Mouse (Mus musculus) limb, embryonic 12.5 days (tissue): ENCODE data around the gene Tacr2. TPM values are rescaled to one million over a fixed set of nuclear protein-coding genes. Genes with fewer than 3 reads are reported as not detected.

Experiments
- ATAC-seq: fragments of 200-750 bp; cut with Nextera tagmentation; 2 replicates; pipeline ENCODE4 v1.8.0; 2017; ENCODE audit warnings: low read depth, moderate TSS enrichment; ENCODE audit not compliant: insufficient number of reproducible peaks, insufficient read depth, low FRiP score, low TSS enrichment
- H3K27ac ChIP-seq: fragments of 300-500 bp; sonication (generic); 2 replicates; pipeline ENCODE4 v1.5.1; 2016; ENCODE audit warnings: mild to moderate bottlenecking, moderate library complexity
- H3K27me3 ChIP-seq: fragments of 300-500 bp; sonication (generic); 2 replicates; pipeline ENCODE4 v1.6.1; 2016; ENCODE audit warnings: mild to moderate bottlenecking, moderate library complexity
- H3K36me3 ChIP-seq: fragments of 300-500 bp; sonication (generic); 2 replicates; pipeline ENCODE4 v1.6.1; 2016; ENCODE audit warnings: mild to moderate bottlenecking, moderate library complexity
- H3K4me1 ChIP-seq: fragments of 300-500 bp; sonication (generic); replicated peaks from 2 replicates; pipeline ENCODE4 v1.6.1; 2016
- H3K4me2 ChIP-seq: fragments of 300-500 bp; sonication (generic); 2 replicates; pipeline ENCODE4 v1.6.1; 2016; ENCODE audit warnings: mild to moderate bottlenecking, moderate library complexity
- H3K4me3 ChIP-seq: fragments of 300-500 bp; sonication (generic); replicated peaks from 2 replicates; pipeline ENCODE4 v1.5.1; 2016; ENCODE audit warnings: mild to moderate bottlenecking
- H3K9ac ChIP-seq: fragments of 300-500 bp; sonication (generic); replicated peaks from 2 replicates; pipeline ENCODE4 v1.6.1; 2016; ENCODE audit warnings: mild to moderate bottlenecking, moderate library complexity
- H3K9me3 ChIP-seq: fragments of 300-500 bp; sonication (generic); 2 replicates; pipeline ENCODE4 v1.6.1; 2016; ENCODE audit warnings: mild to moderate bottlenecking, moderate library complexity
- WGBS: fragments of 180-500 bp; shearing (Covaris S2); methylation state at CpG from one replicate; pipeline ENCODE4 v1.1.7; 2016; 5-methylcytosine and 5-hydroxymethylcytosine counted together
- polyA plus RNA-seq: library from polyadenylated mRNA; unstranded; fragments of >200 nt; fragmentation: Nextera tagmentation; extraction: Ambion mirVana; gene quantifications from 2 replicates; pipeline ENCODE4 v1.2.1, GENCODE M21; 2016

Gene Tacr2
- polyA plus RNA-seq, 1 experiment from 2014 or later: not detected

- Histone ChIP-seq H3K4me1 (0 out of 2 replicates have a peak, but pooled peaks cover 8% of the 10 kb centered on the region), H3K36me3 (peaks cover 52% of the 10 kb centered on the region), H3K9ac (no peak overlapping the region), H3K4me2 (no peak overlapping the region), H3K4me3 (no peak overlapping the region), H3K9me3 (no peaks in the 10 kb centered on the region; the same call in 1 of the 2 replicates), H3K27me3 (no peaks in the 10 kb centered on the region), H3K27ac (no peak overlapping the region)
- WGBS: 80% methylated on average over 16 of the region's 16 CpGs
- ATAC-seq: no peak; the same call in 1 of the 2 replicates
These were observed 17.0 kb downstream of the Tacr2 start for GRCm38 (mm10) chr10:62269278-62269677.

DNA sequence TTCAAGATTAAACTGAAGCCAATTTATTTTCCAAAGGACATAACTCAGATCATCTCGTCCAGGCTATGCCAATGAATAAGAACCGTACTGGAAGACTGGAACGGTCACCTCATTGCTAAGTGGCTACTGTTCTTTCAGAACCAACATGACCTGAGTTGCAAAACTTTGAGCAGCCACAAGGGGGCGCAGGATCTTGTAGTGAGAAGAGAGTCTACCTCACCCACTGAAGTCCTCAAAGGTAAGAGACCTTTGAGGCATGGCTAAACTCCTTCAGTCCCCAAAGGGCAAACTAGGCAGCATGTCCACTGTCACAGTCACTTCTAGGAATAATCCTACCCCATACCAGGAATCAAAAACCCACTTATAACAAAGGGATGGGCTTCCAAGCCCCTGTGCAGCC lies 23.0 kb downstream of the Tacr2 start:
- Histone ChIP-seq H3K9me3 (no peaks in the 10 kb centered on the region; the same call in 1 of the 2 replicates), H3K27me3 (no peaks in the 10 kb centered on the region), H3K4me3 (no peak overlapping the region), H3K27ac (no peak overlapping the region), H3K4me1 (no peaks in the 10 kb centered on the region), H3K4me2 (no peak overlapping the region), H3K9ac (no peak overlapping the region), H3K36me3 (peaks cover 49% of the 10 kb centered on the region)
- ATAC-seq: no peak
- 34% methylated on average over 4 of the region's 4 CpGs for WGBS

GRCm38 (mm10) chr10:62277499-62278293 lies 25.5 kb downstream of the Tacr2 start:
- peaks cover 53% of the 10 kb centered on the region for H3K36me3 ChIP-seq
- no peak overlapping the region for H3K9ac ChIP-seq
- no peaks in the 10 kb centered on the region; the same call in 1 of the 2 replicates for H3K9me3 ChIP-seq
- WGBS: 95% methylated on average over 18 of the region's 19 CpGs
- H3K27me3 ChIP-seq: no peaks in the 10 kb centered on the region
- no peaks in the 10 kb centered on the region for H3K4me1 ChIP-seq
- H3K4me3 ChIP-seq: no peak overlapping the region
- H3K4me2 ChIP-seq: no peak overlapping the region
- no peak overlapping the region for H3K27ac ChIP-seq
- no peak for ATAC-seq

DNA sequence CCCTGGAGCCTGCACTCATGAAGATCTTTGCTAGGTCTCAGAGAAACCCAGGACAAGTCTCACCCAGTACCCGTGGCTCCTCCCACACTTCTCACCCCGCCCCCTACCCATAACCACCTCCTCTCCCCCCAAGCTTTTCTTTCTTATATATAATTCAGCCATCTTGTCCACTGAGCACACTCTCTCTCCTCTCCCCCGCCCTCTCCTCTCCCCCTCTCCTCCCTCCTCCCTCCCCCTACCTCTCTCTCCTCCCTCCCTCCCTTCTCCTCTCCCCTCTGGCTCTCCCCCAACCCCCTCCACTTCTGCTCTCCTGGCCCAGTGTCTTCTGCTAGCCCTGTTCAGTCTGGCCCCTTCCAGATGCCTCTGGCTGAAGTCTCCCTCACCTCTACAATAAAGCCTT lies 26.8 kb downstream of the Tacr2 start:
- no peaks in the 10 kb centered on the region for H3K4me1 ChIP-seq
- H3K4me3 ChIP-seq: no peak overlapping the region
- no peaks in the 10 kb centered on the region; the same call in 1 of the 2 replicates for H3K9me3 ChIP-seq
- H3K27me3 ChIP-seq: no peaks in the 10 kb centered on the region
- H3K9ac ChIP-seq: no peak overlapping the region
- peaks cover 48% of the 10 kb centered on the region for H3K36me3 ChIP-seq
- no peak for ATAC-seq
- 84% methylated on average over 3 of the region's 3 CpGs for WGBS
- no peak overlapping the region for H3K27ac ChIP-seq
- no peak overlapping the region for H3K4me2 ChIP-seq

DNA sequence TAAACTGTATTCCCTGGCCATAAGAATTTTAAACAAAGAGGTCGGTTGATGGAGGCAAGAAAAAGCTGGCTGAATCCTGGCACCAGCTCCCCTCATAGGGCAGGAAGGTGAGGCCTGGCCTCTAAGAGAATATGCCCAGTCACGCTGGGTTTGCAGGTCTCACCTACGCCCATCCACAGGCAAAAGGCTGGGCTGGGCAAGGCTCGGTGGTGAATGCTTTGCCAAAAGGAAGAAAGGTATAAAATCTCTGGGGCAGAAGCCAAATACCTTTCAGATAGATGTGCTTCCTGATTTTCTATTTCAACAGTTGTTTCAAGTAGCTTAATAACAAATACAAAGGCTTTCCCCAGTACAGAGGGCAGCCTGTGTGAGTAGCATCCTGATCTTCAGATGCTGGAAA lies 27.4 kb downstream of the Tacr2 start:
- 87% methylated on average over 4 of the region's 4 CpGs for WGBS
- H3K4me3 ChIP-seq: no peak overlapping the region
- no peaks in the 10 kb centered on the region for H3K4me1 ChIP-seq
- no peak for ATAC-seq
- no peaks in the 10 kb centered on the region for H3K27me3 ChIP-seq
- H3K9me3 ChIP-seq: no peaks in the 10 kb centered on the region
- H3K36me3 ChIP-seq: peaks cover 48% of the 10 kb centered on the region
- no peak overlapping the region for H3K4me2 ChIP-seq
- H3K27ac ChIP-seq: no peak overlapping the region
- H3K9ac ChIP-seq: no peak overlapping the region

DNA sequence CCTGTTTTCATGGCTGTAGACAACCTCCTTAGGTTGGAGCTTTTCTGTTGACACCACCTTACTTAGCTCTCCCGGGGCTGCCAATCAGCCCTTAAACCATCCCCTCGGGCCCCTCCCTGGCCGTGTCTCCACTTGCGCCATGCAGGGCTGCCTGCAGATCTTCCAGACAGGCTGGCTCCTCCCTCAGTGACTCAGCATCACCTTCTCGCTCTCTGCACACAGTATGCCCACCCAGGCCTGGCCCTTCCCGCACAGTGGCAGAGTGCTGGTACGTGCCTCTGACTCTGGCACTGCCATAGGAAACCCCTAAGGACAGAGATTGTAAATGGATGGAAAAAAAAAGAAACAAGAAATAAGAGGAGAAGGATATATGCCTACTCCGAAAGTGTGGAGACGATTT lies 30.5 kb downstream of the Tacr2 start:
- ATAC-seq: no peak
- Histone ChIP-seq H3K9ac (no peak overlapping the region), H3K4me2 (no peak overlapping the region), H3K36me3 (peaks cover 67% of the 10 kb centered on the region), H3K27me3 (no peaks in the 10 kb centered on the region), H3K9me3 (no peaks in the 10 kb centered on the region), H3K4me3 (no peak overlapping the region), H3K27ac (no peak overlapping the region), H3K4me1 (no peaks in the 10 kb centered on the region)
- WGBS: 50% methylated on average over 9 of the region's 9 CpGs

DNA sequence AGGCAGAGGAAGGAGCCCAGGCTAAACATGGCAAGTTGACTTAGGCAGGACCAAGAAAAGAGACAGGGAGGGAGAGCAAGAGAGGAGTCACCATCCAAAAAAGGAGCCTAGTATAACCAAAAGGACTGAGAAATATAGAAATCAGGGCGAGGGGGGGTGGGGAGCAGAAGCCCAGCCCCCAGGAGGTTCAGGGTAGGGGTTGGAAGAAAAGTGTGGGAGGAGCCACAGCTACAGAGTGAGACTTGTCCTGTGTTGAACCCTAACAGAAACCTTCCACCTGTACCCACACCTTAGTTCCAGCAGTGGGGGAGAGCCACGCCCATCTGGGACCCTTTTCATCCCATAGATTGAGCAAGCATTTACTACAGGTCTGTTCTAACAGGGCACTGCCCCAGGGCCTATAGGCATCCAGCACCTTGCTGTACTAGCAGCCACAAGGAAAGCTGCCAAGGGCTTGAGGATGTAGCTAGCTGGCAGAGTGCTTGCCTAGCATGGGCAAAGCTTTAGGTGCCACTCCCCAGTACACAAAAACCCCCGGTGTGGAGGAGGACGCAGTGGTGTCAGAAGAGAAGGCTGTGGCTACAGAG lies 31.1 kb downstream of the Tacr2 start:
- Histone ChIP-seq H3K4me2 (no peak overlapping the region), H3K4me1 (no peaks in the 10 kb centered on the region), H3K27me3 (no peaks in the 10 kb centered on the region), H3K4me3 (no peak overlapping the region), H3K9ac (no peak overlapping the region), H3K36me3 (peaks cover 63% of the 10 kb centered on the region), H3K9me3 (no peaks in the 10 kb centered on the region), H3K27ac (no peak overlapping the region)
- WGBS: 86% methylated on average over 4 of the region's 4 CpGs
- ATAC-seq: no peak

DNA sequence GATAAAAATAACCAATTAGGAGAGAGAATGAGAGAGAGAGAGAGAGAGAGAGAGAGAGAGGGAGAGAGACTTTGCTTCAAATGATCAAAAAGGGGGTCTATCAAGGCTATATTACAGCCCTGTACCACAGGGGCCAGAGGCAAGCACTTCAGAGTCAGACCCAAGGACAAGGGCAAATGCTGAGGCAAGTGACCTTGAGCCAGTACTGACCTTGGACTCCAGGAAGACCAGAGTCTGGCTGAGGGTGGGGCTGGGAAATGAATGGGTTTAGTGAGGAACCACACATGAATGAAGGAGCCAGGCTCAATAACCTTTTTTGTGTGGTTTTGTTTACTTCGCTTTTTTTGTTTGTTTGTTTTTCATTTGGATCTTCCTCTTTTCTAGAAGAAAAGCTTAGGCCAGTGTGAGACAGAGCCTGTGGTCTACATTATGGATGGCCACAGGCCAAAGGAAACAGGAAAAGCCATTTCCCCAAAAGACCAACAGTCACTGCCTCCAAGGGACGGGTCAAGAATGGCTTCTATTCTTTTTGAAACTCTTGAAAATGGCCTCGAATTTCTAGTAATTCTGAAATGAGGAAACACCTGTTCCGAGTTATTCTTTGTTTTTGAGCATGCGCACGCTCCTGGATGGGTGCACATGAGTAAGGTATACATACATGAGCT lies 35.4 kb downstream of the Tacr2 start:
- Histone ChIP-seq H3K27me3 (no peaks in the 10 kb centered on the region), H3K4me3 (no peak overlapping the region), H3K27ac (no peak overlapping the region), H3K4me2 (no peak overlapping the region), H3K4me1 (no peaks in the 10 kb centered on the region), H3K9me3 (no peaks in the 10 kb centered on the region), H3K36me3 (peaks cover 68% of the 10 kb centered on the region), H3K9ac (no peak overlapping the region)
- no peak for ATAC-seq
- 75% methylated on average over 6 of the region's 6 CpGs for WGBS

GRCm38 (mm10) chr10:62294112-62294511 lies 41.9 kb downstream of the Tacr2 start:
- Histone ChIP-seq H3K4me3 (no peak overlapping the region), H3K9ac (no peak overlapping the region), H3K27ac (no peak overlapping the region), H3K4me1 (0 out of 2 replicates have a peak, but pooled peaks cover 3% of the 10 kb centered on the region), H3K27me3 (no peaks in the 10 kb centered on the region), H3K4me2 (no peak overlapping the region), H3K9me3 (no peaks in the 10 kb centered on the region), H3K36me3 (peaks cover 59% of the 10 kb centered on the region)
- WGBS: 76% methylated on average over 4 of the region's 4 CpGs
- ATAC-seq: no peak

GRCm38 (mm10) chr10:62296086-62296872 lies 44.0 kb downstream of the Tacr2 start:
- Histone ChIP-seq H3K9ac (no peak overlapping the region), H3K4me1 (0 out of 2 replicates have a peak, but pooled peaks cover 3% of the 10 kb centered on the region), H3K9me3 (no peaks in the 10 kb centered on the region), H3K27ac (no peak overlapping the region), H3K4me2 (no peak overlapping the region), H3K4me3 (no peak overlapping the region), H3K27me3 (no peaks in the 10 kb centered on the region), H3K36me3 (peaks cover 42% of the 10 kb centered on the region)
- 75% methylated on average over 21 of the region's 26 CpGs for WGBS
- ATAC-seq: no peak
